Mouse (Mus musculus) lung, embryonic 15.5 days (tissue): ENCODE data around the gene Zmynd10. TPM values are rescaled to one million over a fixed set of nuclear protein-coding genes. Genes with fewer than 3 reads are reported as not detected.

ENCODE experiments used
- ATAC-seq: fragments of 200-750 bp; cut with Nextera tagmentation; 2 replicates; pipeline ENCODE4 v1.8.0; 2017; ENCODE audit warnings: moderate number of reproducible peaks, borderline replicate concordance; ENCODE audit not compliant: low FRiP score, low TSS enrichment; ENCODE audit errors: extremely low read depth
- H3K27ac ChIP-seq: fragments of 300-500 bp; sonication (generic); 2 replicates; pipeline ENCODE4 v1.5.1; 2015; ENCODE audit warnings: moderate library complexity, mild to moderate bottlenecking, inconsistent platforms
- H3K27me3 ChIP-seq: fragments of 300-500 bp; sonication (generic); 2 replicates; pipeline ENCODE4 v1.6.1; 2015; ENCODE audit warnings: inconsistent platforms
- H3K36me3 ChIP-seq: fragments of 300-500 bp; sonication (generic); 2 replicates; pipeline ENCODE4 v1.6.1; 2015; ENCODE audit warnings: inconsistent platforms
- H3K4me1 ChIP-seq: fragments of 300-500 bp; sonication (generic); 2 replicates; pipeline ENCODE4 v1.6.1; 2015; ENCODE audit warnings: inconsistent platforms
- H3K4me2 ChIP-seq: fragments of 300-500 bp; sonication (generic); 2 replicates; pipeline ENCODE4 v1.6.1; 2015; ENCODE audit warnings: inconsistent platforms, mild to moderate bottlenecking, moderate library complexity
- H3K4me3 ChIP-seq: fragments of 300-500 bp; sonication (generic); 2 replicates; pipeline ENCODE4 v1.5.1; 2015; ENCODE audit warnings: mild to moderate bottlenecking, inconsistent platforms
- H3K9ac ChIP-seq: fragments of 300-500 bp; sonication (generic); 2 replicates; pipeline ENCODE4 v1.6.1; 2015; ENCODE audit warnings: inconsistent platforms
- H3K9me3 ChIP-seq: fragments of 300-500 bp; sonication (generic); 2 replicates; pipeline ENCODE4 v1.6.1; 2016; ENCODE audit warnings: inconsistent platforms
- WGBS: fragments of 180-500 bp; shearing (Covaris S2); methylation state at CpG from one replicate; pipeline ENCODE4 v1.1.7; 2015; 5-methylcytosine and 5-hydroxymethylcytosine counted together
- polyA plus RNA-seq: library from polyadenylated mRNA; unstranded; fragments of >200 nt; fragmentation: Nextera tagmentation; extraction: Ambion mirVana; gene quantifications from 2 replicates; pipeline ENCODE4 v1.2.1, GENCODE M21; 2015

The Zmynd10 gene
- polyA plus RNA-seq, 1 experiment from 2014 or later: 6.8 TPM

DNA sequence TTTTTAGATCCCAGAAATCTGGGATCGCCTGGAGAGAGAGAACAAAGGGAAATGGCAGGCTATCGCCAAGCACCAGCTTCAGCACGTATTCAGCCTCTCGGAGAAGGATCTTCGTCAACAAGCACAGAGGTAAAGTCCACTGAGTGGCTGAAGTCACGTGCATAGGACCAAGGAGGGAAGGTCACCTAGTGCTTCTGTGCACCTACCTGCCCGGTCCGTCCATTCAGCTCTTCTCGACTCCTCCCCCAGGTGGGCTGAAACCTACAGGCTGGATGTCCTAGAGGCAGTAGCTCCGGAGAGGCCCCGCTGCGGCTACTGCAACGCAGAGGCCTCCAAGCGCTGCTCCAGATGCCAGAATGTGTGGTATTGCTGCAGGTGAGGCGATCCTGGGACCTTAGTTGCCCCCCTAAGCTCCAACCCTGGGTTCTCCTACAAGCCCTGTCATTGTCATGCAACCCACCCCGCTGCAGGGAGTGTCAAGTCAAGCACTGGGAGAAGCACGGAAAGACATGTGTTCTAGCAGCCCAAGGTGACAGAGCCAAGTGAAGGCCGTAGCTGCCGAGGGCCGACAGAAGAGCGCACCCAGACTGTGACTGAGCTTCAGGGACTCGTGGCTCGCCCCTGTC, 3.5 kb downstream of the Zmynd10 start:
- Histone ChIP-seq H3K27me3 (no peaks in the 10 kb centered on the region), H3K9ac (peak overlapping the region; percentile 74), H3K36me3 (no peaks in the 10 kb centered on the region), H3K4me3 (peak overlapping the region; percentile 53), H3K4me1 (peaks cover 58% of the 10 kb centered on the region), H3K9me3 (no peaks in the 10 kb centered on the region), H3K27ac (peak overlapping the region; percentile 65), H3K4me2 (peak overlapping the region; percentile 96)
- no peak for ATAC-seq
- 34% methylated on average over 23 of the region's 23 CpGs for WGBS

DNA sequence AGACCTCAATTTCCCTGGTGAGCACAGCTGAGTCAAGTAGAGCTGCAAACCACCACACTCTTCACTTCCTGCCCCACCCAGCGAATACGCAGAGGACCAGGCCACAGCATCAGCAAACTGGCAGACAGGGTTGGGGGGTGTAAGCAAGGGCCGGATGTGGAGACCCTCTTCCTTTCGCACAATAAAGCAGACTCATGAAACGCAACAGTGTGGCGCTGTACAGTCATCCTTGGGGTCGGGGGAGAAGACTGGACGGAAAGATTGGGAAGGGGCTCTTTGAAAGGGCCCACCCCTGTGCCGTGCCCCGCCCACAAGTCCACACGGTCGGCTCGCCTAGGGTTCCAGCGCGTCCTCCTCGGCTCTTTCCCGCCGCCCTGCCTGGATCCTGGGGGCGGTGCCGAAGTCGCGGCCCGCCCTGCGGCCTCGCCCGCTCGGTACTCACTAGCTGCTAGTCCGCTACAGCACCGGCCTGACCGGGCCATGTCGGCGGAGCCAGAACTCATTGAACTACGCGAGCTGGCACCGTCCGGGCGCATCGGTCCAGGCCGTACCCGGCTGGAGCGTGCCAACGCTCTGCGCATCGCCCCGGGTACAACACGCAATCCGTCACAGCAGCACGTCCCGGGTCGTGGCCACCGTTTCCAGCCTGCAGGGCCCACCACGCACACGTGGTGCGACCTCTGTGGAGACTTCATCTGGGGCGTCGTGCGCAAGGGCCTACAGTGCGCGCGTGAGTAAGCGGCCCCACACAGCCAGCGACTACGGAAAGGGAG, 4.2 kb downstream of the Zmynd10 start, which contains the start of gene Rassf1:
Rassf1 (plus strand) TSS at position 439 of the 773 bp plus-strand sequence.
- peak; percentile 50; the same call in 1 of the 2 replicates for ATAC-seq
- H3K4me1 ChIP-seq: peaks cover 64% of the 10 kb centered on the region
- WGBS: 1% methylated on average over 63 of the region's 63 CpGs
- H3K4me3 ChIP-seq: peak within 1 kb of the TSS; percentile 53
- peak within 1 kb of the TSS; percentile 65 for H3K27ac ChIP-seq
- H3K9ac ChIP-seq: peak within 1 kb of the TSS; percentile 74
- H3K36me3 ChIP-seq: no peaks in the 10 kb centered on the region
- peak within 1 kb of the TSS; percentile 96 for H3K4me2 ChIP-seq
- no peaks in the 10 kb centered on the region for H3K9me3 ChIP-seq
- H3K27me3 ChIP-seq: no peaks in the 10 kb centered on the region

DNA sequence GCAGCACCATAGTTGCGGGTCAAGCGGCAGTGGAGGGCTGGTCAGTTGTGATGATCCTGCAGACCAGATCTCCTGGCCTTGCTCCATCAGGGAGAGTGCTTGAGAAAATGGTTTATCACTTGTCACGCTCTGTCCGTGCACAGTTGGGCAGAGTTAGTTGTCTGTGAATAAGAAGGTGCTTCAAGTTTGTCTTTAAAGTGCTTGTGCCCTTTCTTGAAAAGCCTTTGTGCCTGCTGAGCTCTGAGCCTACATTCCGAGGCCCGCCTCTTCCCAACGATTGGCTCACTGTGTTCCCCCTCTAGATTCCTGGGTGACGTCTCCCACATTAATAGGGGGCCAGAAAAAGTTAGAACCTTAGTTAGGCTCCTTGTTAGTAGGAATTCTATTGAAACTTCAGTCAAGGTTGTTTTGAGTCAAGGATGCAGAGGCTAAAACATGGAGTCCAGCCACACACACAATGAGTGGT, 4.8 kb downstream of the Zmynd10 start:
- H3K9me3 ChIP-seq: no peaks in the 10 kb centered on the region
- H3K4me1 ChIP-seq: peaks cover 64% of the 10 kb centered on the region
- 4% methylated on average over 8 of the region's 8 CpGs for WGBS
- peak overlapping the region; percentile 74 for H3K9ac ChIP-seq
- ATAC-seq: no peak
- peak overlapping the region; percentile 96 for H3K4me2 ChIP-seq
- H3K36me3 ChIP-seq: 0 out of 2 replicates have a peak, but pooled peaks cover 2% of the 10 kb centered on the region
- peak overlapping the region; percentile 53 for H3K4me3 ChIP-seq
- H3K27me3 ChIP-seq: no peaks in the 10 kb centered on the region
- peak overlapping the region; percentile 65 for H3K27ac ChIP-seq

DNA sequence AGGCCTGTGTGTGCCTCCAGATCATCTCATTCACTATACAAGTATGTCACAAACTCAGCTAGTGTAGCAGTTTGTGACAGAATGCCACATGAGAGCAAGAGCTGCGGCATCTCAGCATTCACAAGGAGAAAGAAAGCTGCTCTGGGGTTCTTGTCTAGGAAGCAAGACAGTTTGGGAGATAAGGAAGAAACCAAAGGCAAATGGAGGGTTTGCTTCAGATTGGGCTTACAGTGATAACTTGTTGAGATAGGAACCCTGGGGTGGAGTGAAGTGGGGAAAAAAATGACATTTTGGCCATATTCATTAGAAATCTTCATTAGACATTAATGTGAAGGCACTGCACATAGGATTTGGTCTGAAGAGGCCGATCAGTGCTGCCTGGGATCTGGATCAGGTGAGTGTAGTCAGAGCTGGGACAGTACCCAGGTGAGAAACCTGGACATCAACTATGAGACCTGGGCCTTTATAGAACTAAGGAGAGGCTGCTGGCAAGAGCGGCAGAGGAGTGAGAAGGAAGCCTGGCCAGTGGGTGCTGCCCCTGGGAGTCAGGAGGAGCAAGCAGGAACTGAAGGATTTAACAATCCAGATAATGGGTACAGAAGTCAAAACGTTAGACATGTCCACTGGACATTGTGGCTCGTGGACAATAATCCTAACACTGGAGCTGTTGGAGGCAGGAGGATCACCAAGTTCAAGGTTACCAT, 5.7 kb downstream of the Zmynd10 start:
- WGBS: 67% methylated on average over 5 of the region's 5 CpGs
- Histone ChIP-seq H3K4me2 (peak overlapping the region; percentile 96), H3K27ac (no peak overlapping the region), H3K9me3 (no peaks in the 10 kb centered on the region), H3K4me1 (peaks cover 58% of the 10 kb centered on the region), H3K9ac (peak overlapping the region; percentile 74; the same call in 1 of the 2 replicates), H3K27me3 (no peaks in the 10 kb centered on the region), H3K4me3 (peak overlapping the region; percentile 78), H3K36me3 (peaks cover 11% of the 10 kb centered on the region)
- no peak for ATAC-seq

DNA sequence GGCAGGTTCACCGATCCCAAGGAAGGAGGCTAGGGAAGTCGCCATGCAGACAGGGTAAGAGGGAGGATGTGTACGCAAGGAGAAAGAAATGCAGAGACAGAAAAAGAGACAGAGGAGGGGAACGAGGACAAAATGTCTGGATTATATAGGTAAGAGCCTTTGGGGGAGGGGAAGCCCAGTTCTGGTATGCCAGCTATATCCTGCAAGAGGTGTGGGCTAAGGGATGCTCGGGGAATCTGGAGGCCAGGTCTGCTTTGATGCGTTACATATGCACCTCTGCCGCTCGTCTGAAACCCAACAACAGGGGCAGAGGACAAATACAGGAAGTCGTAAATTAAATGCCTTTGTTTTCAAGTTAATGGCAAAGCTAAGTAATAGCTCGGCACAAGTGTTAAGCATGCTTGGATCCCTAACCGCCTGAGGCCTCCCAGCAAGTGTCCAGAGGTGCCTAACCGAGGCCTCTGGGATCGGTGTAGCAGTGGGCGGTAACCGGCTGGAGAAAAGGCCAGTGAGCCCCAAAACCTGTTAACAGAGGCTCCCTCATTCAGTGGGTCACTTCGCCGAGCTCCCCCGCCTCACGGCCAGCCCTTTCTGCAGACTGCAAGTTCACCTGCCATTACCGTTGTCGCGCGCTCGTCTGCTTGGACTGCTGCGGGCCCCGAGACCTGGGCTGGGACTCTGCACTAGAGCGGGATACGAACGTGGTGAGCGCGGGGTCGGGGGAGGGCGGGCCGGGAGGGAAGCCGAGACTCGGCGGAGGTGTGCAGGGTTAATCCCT, 6.6 kb downstream of the Zmynd10 start:
- Histone ChIP-seq H3K9me3 (no peaks in the 10 kb centered on the region), H3K9ac (peak overlapping the region; percentile 60), H3K27ac (peak overlapping the region; percentile 98), H3K4me1 (peaks cover 58% of the 10 kb centered on the region), H3K27me3 (no peaks in the 10 kb centered on the region), H3K36me3 (peaks cover 20% of the 10 kb centered on the region), H3K4me3 (peak overlapping the region; percentile 78), H3K4me2 (peak overlapping the region; percentile 96)
- ATAC-seq: peak; percentile 50; the same call in 1 of the 2 replicates
- 4% methylated on average over 37 of the region's 37 CpGs for WGBS

DNA sequence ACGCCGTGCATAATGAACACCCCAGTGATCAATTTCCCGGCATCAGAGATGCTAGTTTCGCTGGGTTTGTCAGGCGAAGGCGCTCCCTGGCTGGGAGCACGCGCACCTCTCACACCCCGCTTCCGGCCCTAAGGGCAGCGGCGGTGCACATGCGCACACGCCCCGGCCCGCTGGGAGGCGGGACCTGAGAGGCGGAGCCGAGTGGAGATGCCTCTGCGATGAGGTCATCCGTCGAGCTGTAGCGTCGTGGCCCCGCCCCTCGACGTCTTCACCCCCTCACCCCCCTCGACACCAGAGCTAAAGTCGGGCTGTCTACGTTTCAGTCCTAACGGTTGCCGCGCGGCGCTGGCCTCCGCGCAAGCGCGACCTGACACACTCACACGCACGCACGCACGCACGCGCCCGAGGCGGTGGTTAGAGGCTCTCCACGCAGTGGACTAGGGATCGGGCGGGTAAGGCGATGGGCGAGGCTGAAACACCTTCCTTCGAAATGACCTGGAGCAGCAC, 7.3 kb downstream of the Zmynd10 start:
- Histone ChIP-seq H3K9ac (peak overlapping the region; percentile 85), H3K36me3 (peaks cover 26% of the 10 kb centered on the region), H3K4me1 (peaks cover 58% of the 10 kb centered on the region), H3K4me3 (peak overlapping the region; percentile 78), H3K9me3 (no peaks in the 10 kb centered on the region), H3K27me3 (no peaks in the 10 kb centered on the region), H3K27ac (peak overlapping the region; percentile 98), H3K4me2 (peak overlapping the region; percentile 96)
- under 1% methylated on average over 53 of the region's 53 CpGs for WGBS
- ATAC-seq: peak; percentile 89

DNA sequence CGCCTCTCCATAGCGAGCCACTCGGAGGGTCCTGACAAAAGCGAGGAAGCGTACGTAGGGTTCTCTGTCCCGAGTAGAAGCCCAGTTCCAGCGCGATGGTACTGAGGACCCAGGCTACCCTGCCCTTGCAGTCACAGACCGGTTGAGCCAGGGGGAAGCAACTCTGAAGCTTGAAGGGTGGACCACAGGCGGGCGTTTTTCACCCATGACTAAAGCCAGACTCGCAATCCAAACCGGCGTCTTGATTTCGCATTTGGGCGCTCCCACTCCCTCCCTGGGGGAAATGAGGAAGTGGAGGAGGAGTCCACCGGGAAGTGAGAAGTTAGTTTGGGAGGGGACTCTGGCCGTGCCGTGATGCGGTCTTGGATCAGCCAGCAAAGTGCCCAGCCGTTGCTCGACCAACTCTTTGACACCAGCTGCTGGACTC, 7.9 kb downstream of the Zmynd10 start:
- Histone ChIP-seq H3K36me3 (peaks cover 33% of the 10 kb centered on the region), H3K4me2 (peak overlapping the region; percentile 96), H3K27ac (peak overlapping the region; percentile 98), H3K27me3 (no peaks in the 10 kb centered on the region), H3K9me3 (no peaks in the 10 kb centered on the region), H3K4me3 (peak overlapping the region; percentile 78), H3K9ac (peak overlapping the region; percentile 85), H3K4me1 (peaks cover 56% of the 10 kb centered on the region)
- peak; percentile 33 for ATAC-seq
- under 1% methylated on average over 23 of the region's 23 CpGs for WGBS

DNA sequence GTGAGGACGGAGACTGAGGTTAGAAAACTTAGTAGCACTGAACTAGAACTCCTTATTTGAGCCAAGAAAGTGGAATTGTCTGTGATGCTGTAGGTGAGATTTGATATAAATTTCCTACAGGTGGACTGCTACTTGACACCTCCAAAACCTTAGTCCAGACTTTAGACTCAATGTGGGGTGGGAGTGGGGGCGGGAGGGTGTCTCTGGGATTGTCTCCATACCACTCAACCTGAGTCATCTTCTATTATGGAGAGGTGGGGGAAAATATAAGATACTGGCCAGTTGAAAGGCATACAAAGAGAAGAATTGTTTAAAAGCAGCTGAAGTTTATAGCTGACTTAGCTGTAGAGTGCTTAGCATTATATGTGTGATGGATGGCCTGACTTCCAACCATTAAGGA, 8.6 kb downstream of the Zmynd10 start:
- 23% methylated on average over 2 of the region's 2 CpGs for WGBS
- H3K27ac ChIP-seq: peak overlapping the region; percentile 98
- H3K9ac ChIP-seq: peak overlapping the region; percentile 85
- peak overlapping the region; percentile 96 for H3K4me2 ChIP-seq
- H3K27me3 ChIP-seq: no peaks in the 10 kb centered on the region
- H3K4me1 ChIP-seq: peaks cover 49% of the 10 kb centered on the region
- H3K36me3 ChIP-seq: peaks cover 40% of the 10 kb centered on the region
- H3K9me3 ChIP-seq: no peaks in the 10 kb centered on the region
- peak overlapping the region; percentile 78 for H3K4me3 ChIP-seq
- no peak for ATAC-seq

DNA sequence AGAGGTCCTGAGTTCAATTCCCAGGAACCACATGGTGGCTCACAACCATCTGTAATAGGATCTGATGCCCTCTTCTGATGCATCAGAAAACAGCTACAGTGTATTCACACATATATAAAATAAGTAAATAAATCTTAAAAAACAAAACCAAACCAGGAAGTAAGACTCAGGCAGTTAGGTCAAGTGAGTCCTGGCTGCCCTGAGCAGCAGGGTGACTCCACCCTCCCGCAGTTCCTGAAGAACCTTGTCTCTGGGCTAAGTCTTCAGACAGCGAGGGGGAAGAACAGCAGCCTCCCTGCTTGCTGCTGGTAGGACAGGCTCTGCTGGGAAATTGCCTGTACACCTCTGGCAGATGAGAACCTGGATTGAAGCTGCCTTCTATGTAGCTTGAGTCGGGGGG, 9.2 kb downstream of the Zmynd10 start:
- H3K4me1 ChIP-seq: peaks cover 43% of the 10 kb centered on the region
- ATAC-seq: no peak
- H3K4me2 ChIP-seq: peak overlapping the region; percentile 96
- 67% methylated on average over 3 of the region's 3 CpGs for WGBS
- H3K27me3 ChIP-seq: no peaks in the 10 kb centered on the region
- peak overlapping the region; percentile 85; the same call in 1 of the 2 replicates for H3K9ac ChIP-seq
- no peaks in the 10 kb centered on the region for H3K9me3 ChIP-seq
- H3K27ac ChIP-seq: 0 out of 2 replicates have a peak overlapping the region, but pooled peaks have one; percentile 98
- peak overlapping the region; percentile 78 for H3K4me3 ChIP-seq
- H3K36me3 ChIP-seq: peaks cover 46% of the 10 kb centered on the region

DNA sequence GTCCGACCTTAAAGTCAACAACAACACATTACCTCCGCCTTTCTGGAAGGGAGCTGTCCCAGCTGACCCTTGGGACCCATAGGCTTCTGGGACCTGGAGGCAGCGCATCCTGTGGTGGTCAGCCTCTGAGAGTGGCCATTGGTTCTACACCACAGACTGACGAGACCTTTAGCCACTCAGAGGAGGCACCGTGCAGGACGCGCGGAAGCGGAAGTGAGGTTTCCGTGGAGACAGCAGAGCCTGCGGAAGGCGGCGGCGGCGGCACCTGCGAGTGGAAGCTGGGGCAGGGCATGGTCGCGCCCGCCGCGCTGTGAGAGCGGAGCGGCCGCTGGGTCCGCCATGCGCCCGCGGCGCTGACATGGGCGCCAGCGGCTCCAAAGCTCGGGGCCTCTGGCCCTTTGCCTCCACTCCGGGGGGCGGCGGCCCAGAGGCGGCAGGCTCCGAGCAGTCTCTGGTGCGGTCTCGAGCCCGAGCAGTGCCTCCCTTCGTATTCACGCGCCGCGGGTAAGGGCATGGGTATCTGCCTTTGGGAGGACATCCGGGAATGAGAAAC, 16.0 kb downstream of the Zmynd10 start, which contains the start of gene Tusc2:
Tusc2 (plus strand) TSS at position 227 of the 553 bp plus-strand sequence.
- Histone ChIP-seq H3K27me3 (no peaks in the 10 kb centered on the region), H3K4me1 (peaks cover 38% of the 10 kb centered on the region), H3K27ac (peak within 1 kb of the TSS; percentile 56), H3K9ac (peak within 1 kb of the TSS; percentile 77), H3K4me3 (peak within 1 kb of the TSS; percentile 90), H3K9me3 (no peaks in the 10 kb centered on the region), H3K36me3 (peaks cover 48% of the 10 kb centered on the region), H3K4me2 (peak within 1 kb of the TSS; percentile 82)
- 2% methylated on average over 46 of the region's 46 CpGs for WGBS
- ATAC-seq: peak; percentile 93
